Mouse (Mus musculus) small intestine, adult 2 months (tissue): ENCODE measurements around the gene Efna4. TPM values are rescaled to one million over a fixed set of nuclear protein-coding genes. Genes with fewer than 3 reads are reported as not detected.

ENCODE experiments used
- H3K27ac ChIP-seq: fragments of 200-500 bp; 2 replicates; pipeline ENCODE4 v1.5.1; 2012; ENCODE audit warnings: low read depth, low read length, control low read depth, inconsistent platforms; ENCODE audit not compliant: insufficient read depth
- H3K27me3 ChIP-seq: fragments of 200-500 bp; 2 replicates; pipeline ENCODE4 v1.6.1; 2012; ENCODE audit warnings: mild to moderate bottlenecking, moderate library complexity, low read length, inconsistent platforms; ENCODE audit not compliant: control insufficient read depth, insufficient read depth
- H3K36me3 ChIP-seq: fragments of 200-500 bp; 2 replicates; pipeline ENCODE4 v1.6.1; 2012; ENCODE audit warnings: mild to moderate bottlenecking, low read length, control low read depth, inconsistent platforms; ENCODE audit not compliant: control insufficient read depth, insufficient read depth
- H3K4me1 ChIP-seq: fragments of 200-500 bp; 2 replicates; pipeline ENCODE4 v1.6.1; 2012; ENCODE audit warnings: low read length, inconsistent platforms, mixed read lengths; ENCODE audit not compliant: control insufficient read depth, insufficient read depth, insufficient read length
- H3K4me3 ChIP-seq: fragments of 200-500 bp; 2 replicates; pipeline ENCODE4 v1.5.1; 2012; ENCODE audit warnings: low read depth, mild to moderate bottlenecking, control low read depth, inconsistent platforms, low read length, moderate library complexity
- CTCF ChIP-seq: fragments of 200-500 bp; IDR thresholded peaks from 2 replicates; pipeline ENCODE4 v1.5.1; 2012; ENCODE audit warnings: low read depth, mild to moderate bottlenecking, control low read depth, inconsistent platforms, low read length, moderate library complexity, mixed read lengths; ENCODE audit not compliant: insufficient replicate concordance, insufficient read length; ENCODE audit errors: extremely low read depth
- POLR2A ChIP-seq: fragments of 200-500 bp; IDR thresholded peaks from 2 replicates; pipeline ENCODE4 v1.6.1; 2012; ENCODE audit warnings: low read depth, mild to moderate bottlenecking, control low read depth, inconsistent platforms, low read length, moderate library complexity
- WGBS: fragments of 180-500 bp; shearing (Covaris S2); methylation state at CpG from one replicate; pipeline ENCODE4 v1.1.7; 2018; 5-methylcytosine and 5-hydroxymethylcytosine counted together
- polyA plus RNA-seq: library from polyadenylated mRNA; depleted of rRNA; stranded (reverse); fragments of >200 nt; gene quantifications from 2 replicates; pipeline ENCODE4 v1.2.3, GENCODE M21; 2012

Gene Efna4
- polyA plus RNA-seq, 1 experiment = 20.0 TPM

DNA sequence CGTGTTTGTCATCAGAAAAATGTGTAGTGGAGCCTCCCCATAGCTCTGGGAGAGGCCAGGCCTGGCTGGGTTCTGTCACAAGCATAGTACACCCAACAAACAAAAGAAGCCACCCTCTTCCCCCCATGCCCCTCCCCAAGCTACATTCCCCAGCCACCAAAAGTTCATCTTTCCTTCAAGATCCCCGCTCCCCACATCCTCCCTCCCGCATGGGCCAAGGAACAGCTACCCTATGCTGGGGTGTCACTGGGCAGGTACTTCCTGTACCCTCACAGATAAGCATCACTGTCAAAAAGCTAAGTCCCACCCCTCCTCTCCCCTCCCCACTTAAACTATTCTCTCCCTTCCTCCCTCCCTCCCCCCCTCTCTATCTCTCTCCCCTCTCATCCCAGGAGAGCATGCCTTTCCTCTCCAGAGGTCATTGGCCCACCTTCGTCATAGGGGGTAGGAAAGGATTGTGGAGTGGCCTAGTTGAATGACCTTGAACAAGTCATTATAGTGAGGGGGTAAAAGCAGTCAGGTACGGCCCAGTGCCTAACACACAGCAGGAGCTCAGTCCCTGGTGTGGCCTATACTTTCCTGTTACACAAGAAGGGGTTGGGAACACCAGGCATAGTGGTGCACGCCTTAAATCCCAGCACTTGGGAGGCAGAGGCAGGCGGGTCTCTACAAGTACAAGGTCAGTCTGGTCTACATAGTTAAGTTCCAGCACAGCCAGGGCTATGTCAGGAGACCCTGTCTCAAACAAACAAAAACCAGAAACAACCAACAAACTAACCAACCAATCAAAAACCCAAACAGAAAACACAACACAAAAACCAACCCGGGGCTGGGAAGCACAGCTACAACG lies 44.4 kb upstream of the Efna4 start:
- Histone ChIP-seq H3K27me3 (no peaks in the 10 kb centered on the region), H3K4me3 (no peak overlapping the region), H3K36me3 (peaks cover 82% of the 10 kb centered on the region), H3K4me1 (peaks cover 57% of the 10 kb centered on the region), H3K27ac (no peak overlapping the region)
- TF ChIP-seq POLR2A (no peak), CTCF (no peak)
- WGBS = 84% methylated on average over 9 of the region's 9 CpGs

DNA sequence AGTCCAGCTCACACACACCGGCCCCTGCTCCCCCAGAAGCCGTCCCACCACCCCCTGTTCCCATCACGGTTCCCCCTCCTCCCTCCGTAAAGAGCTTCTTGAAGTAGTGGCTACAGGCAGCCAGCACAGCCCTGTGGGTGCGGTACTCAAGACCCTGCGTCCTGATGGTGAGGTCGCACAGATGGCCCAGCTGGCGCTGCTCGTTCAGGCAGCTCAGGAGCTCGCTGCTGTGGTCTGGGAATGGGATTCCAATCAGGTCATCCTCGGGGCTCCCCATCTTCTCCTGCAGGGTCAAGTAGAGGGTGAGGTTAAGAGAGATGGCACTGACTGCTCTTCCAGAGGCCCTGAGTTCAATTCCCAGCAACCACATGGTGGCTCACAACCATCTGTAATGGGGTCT lies 43.4 kb upstream of the Efna4 start:
- no peak overlapping the region for H3K4me3 ChIP-seq
- no peak for TF ChIP-seq CTCF
- TF ChIP-seq POLR2A = no peak

DNA sequence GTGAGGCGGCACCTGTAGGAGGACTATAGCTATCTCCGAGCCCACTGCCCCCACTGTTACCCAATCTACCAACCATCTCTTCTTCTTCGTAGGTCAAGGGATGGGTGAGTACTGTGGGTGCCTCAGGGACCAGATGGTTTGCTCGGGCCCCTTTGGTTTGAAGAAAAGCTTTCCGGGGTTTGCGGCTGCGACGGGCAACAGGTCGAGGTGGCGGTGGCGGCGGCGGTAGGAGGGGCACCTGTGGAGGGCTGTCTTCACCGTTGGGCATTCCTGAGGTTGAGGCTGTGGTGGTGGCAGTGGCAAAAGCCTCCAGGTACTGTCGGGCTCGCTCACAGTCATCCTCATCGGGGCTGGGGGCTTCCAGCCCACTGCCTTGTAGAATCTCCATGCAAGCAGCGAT lies 42.9 kb upstream of the Efna4 start:
- WGBS = 92% methylated on average over 18 of the region's 18 CpGs
- Histone ChIP-seq H3K4me1 (peaks cover 45% of the 10 kb centered on the region), H3K27me3 (no peaks in the 10 kb centered on the region)

More for the DNA sequence above, 43.4 kb upstream of the Efna4 start:
- peaks cover 51% of the 10 kb centered on the region for H3K4me1 ChIP-seq
- no peaks in the 10 kb centered on the region for H3K27me3 ChIP-seq
- H3K36me3 ChIP-seq = peaks cover 84% of the 10 kb centered on the region
- no peak overlapping the region for H3K27ac ChIP-seq
- WGBS = 91% methylated on average over 11 of the region's 11 CpGs

DNA sequence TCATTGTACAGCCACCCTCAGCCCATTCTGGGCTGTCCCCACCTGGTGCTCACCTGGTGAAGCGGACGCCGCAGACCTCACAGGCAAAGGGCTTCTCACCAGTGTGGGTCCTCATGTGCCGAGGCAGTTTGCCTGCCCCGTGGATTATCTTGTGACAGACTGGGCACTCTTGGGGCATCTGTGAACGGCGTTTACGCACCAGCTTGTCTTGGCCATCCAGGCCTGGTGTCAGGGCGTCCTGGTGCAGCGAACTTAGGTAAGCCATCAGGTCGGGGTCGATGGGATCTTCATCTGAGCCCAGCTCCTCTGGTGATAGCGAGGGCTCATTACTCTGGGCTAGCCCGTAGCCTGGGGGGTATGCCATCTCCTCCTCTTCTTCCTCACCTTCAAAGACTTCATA lies 42.5 kb upstream of the Efna4 start:
- peaks cover 77% of the 10 kb centered on the region for H3K36me3 ChIP-seq
- H3K27ac ChIP-seq = no peak overlapping the region
- TF ChIP-seq CTCF (no peak), POLR2A (no peak)
- peaks cover 42% of the 10 kb centered on the region for H3K4me1 ChIP-seq
- H3K4me3 ChIP-seq = no peak overlapping the region
- 90% methylated on average over 14 of the region's 14 CpGs for whole genome bisulfite sequencing
- no peaks in the 10 kb centered on the region for H3K27me3 ChIP-seq

More for the DNA sequence above, 42.9 kb upstream of the Efna4 start:
- Histone ChIP-seq H3K36me3 (peaks cover 80% of the 10 kb centered on the region), H3K4me3 (no peak overlapping the region), H3K27ac (no peak overlapping the region)
- TF ChIP-seq POLR2A (no peak), CTCF (no peak)

DNA sequence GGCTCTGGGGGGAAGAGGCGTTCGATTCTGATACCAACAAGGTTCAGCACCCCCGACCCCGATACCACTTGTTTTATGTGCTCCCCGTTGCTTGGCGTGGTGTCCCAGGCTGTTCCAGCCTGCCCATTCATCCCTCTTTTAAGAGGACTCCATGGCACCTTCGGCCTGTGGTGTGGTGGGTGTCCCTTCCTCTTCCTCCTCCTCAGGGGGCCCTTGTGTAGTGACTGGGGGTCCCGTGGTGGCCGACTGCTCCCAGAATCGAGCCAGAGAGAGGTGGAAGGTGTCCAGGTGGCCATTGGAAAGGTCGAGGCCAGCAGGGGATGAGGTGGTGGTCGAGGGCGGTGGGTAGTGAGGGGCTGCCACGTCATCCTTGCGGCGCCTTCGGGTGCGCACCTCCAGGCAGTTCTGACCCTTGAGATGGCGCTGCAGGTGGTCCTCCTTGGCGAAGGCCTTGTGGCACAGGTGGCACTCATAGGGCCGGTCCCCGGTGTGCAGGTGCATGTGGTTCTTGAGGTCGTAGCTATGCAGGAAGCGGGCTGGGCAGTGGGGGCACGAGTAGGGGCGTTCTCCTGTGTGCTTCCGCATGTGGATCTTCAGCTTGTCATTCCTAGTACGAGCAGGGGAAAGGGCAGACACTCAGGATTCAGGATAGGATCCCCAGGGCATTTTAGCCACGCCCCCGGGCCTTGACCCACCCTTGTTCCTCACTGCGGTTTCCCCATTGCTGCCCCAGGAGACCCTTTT lies 41.7 kb upstream of the Efna4 start:
- Histone ChIP-seq H3K27ac (no peak overlapping the region), H3K36me3 (peaks cover 71% of the 10 kb centered on the region), H3K27me3 (no peaks in the 10 kb centered on the region), H3K4me3 (no peak overlapping the region), H3K4me1 (peaks cover 36% of the 10 kb centered on the region)
- TF ChIP-seq POLR2A (no peak), CTCF (no peak)
- 79% methylated on average over 31 of the region's 31 CpGs for WGBS

DNA sequence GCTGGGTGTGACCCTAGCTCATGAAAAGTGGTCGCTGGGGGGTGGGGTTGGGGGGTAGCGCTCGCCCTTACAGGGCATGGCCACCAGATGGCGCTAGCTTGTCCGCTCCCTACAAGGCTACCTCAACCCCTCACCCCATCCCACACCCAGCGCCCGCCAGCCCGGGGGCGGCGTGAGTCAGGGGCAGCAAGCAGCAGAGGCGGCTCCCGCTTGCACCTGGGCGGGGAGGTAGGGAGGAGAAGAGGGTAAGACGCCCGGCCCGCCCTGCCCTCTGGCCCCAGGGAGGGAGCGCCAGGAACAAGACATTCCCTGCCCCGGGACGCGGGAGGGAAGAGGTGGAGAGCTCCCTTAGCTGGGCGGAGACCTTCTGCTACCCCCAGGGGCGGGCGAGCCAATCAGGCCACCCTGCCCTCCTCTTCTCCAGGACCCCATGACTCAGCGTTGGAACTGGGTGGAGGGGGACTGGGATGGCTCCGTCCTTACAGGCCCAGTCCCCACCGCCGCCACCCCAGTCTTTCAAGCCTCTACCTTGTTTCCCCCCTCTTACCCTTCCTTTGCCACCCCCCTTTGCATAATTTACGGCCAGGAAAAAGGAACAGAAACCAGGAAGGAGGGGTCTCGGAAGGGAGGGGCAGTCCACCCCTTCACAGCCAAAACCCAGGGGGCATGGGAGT lies 40.7 kb upstream of the Efna4 start:
- Histone ChIP-seq H3K27me3 (no peaks in the 10 kb centered on the region), H3K36me3 (peaks cover 65% of the 10 kb centered on the region), H3K4me1 (peaks cover 25% of the 10 kb centered on the region), H3K4me3 (peak overlapping the region; percentile 57), H3K27ac (peak overlapping the region; percentile 67)
- TF ChIP-seq POLR2A (no peak), CTCF (peak; percentile 90)
- WGBS = 7% methylated on average over 28 of the region's 29 CpGs
